Mouse (Mus musculus) brown adipose tissue, adult 24 weeks (tissue): ENCODE data around the gene Izumo1. TPM values are rescaled to one million over a fixed set of nuclear protein-coding genes. Genes with fewer than 3 reads are reported as not detected.

ENCODE experiments used
- H3K27ac ChIP-seq: fragments of 200-500 bp; replicated peaks from 2 replicates; pipeline ENCODE4 v1.5.1; 2012; ENCODE audit warnings: low read depth, mild to moderate bottlenecking, low read length
- H3K4me1 ChIP-seq: fragments of 200-500 bp; 2 replicates; pipeline ENCODE4 v1.6.1; 2012; ENCODE audit warnings: low read length, mixed read lengths; ENCODE audit not compliant: control insufficient read depth, insufficient read depth, insufficient read length
- H3K4me3 ChIP-seq: fragments of 200-500 bp; 2 replicates; pipeline ENCODE4 v1.5.1; 2012; ENCODE audit warnings: low read depth, mild to moderate bottlenecking, low read length, moderate library complexity; ENCODE audit not compliant: insufficient read depth
- polyA plus RNA-seq: library from polyadenylated mRNA; stranded (reverse); fragments of >200 nt; gene quantifications from 2 replicates; pipeline ENCODE4 v1.2.4, GENCODE M21; 2012; ENCODE audit not compliant: missing spikeins, insufficient read depth, insufficient read length

The Izumo1 gene
- 0.63 TPM in 1 of 2 replicates, not detected in the other for polyA plus RNA-seq

- H3K27ac ChIP-seq = no peak within 1 kb of the TSS
- no peaks in the 10 kb centered on the region for H3K4me1 ChIP-seq
- H3K4me3 ChIP-seq = no peak within 1 kb of the TSS
Measured at GRCm38 (mm10) chr7:45621443-45621842, at the start of gene Izumo1. Gene Izumo1, plus strand, starts transcription at chr7:45621811.

- H3K4me1 ChIP-seq = peaks cover 13% of the 10 kb centered on the region
- H3K4me3 ChIP-seq = no peak overlapping the region
- no peak overlapping the region for H3K27ac ChIP-seq
Measured at GRCm38 (mm10) chr7:45571966-45572365, 49.6 kb upstream of the Izumo1 start.

- Histone ChIP-seq H3K4me1 (peaks cover 8% of the 10 kb centered on the region), H3K27ac (no peak overlapping the region), H3K4me3 (no peak overlapping the region)
Measured at GRCm38 (mm10) chr7:45573954-45574353, 47.7 kb upstream of the Izumo1 start.

GRCm38 (mm10) chr7:45574472-45575379 lies 46.9 kb upstream of the Izumo1 start:
- no peak overlapping the region for H3K27ac ChIP-seq
- peaks cover 8% of the 10 kb centered on the region for H3K4me1 ChIP-seq
- no peak overlapping the region for H3K4me3 ChIP-seq

- Histone ChIP-seq H3K27ac (no peak overlapping the region), H3K4me3 (no peak overlapping the region), H3K4me1 (peaks cover 6% of the 10 kb centered on the region; the same call in 1 of the 2 replicates)
Measured at GRCm38 (mm10) chr7:45585923-45586322, 35.7 kb upstream of the Izumo1 start.

GRCm38 (mm10) chr7:45587631-45588592 lies 33.7 kb upstream of the Izumo1 start:
- H3K4me3 ChIP-seq = no peak overlapping the region
- H3K4me1 ChIP-seq = peaks cover 6% of the 10 kb centered on the region; the same call in 1 of the 2 replicates
- H3K27ac ChIP-seq = no peak overlapping the region

GRCm38 (mm10) chr7:45589173-45589572 lies 32.4 kb upstream of the Izumo1 start:
- H3K4me3 ChIP-seq = peak overlapping the region; percentile 33
- no peak overlapping the region for H3K27ac ChIP-seq
- H3K4me1 ChIP-seq = peaks cover 6% of the 10 kb centered on the region; the same call in 1 of the 2 replicates

- Histone ChIP-seq H3K27ac (no peak overlapping the region), H3K4me3 (no peak overlapping the region), H3K4me1 (peaks cover 6% of the 10 kb centered on the region; the same call in 1 of the 2 replicates)
Measured at GRCm38 (mm10) chr7:45589898-45590297, 31.7 kb upstream of the Izumo1 start.

GRCm38 (mm10) chr7:45590874-45591273 lies 30.7 kb upstream of the Izumo1 start:
- Histone ChIP-seq H3K4me1 (peaks cover under 1% of the 10 kb centered on the region; the same call in 1 of the 2 replicates), H3K4me3 (no peak overlapping the region), H3K27ac (no peak overlapping the region)

- Histone ChIP-seq H3K4me3 (no peak overlapping the region), H3K27ac (peak overlapping the region; percentile 51; the same call in 1 of the 2 replicates), H3K4me1 (no peaks in the 10 kb centered on the region)
Measured at GRCm38 (mm10) chr7:45591880-45592279, 29.7 kb upstream of the Izumo1 start.

- no peak overlapping the region for H3K27ac ChIP-seq
- H3K4me3 ChIP-seq = no peak overlapping the region
- H3K4me1 ChIP-seq = no peaks in the 10 kb centered on the region
Measured at GRCm38 (mm10) chr7:45593118-45593815, 28.3 kb upstream of the Izumo1 start.

- Histone ChIP-seq H3K4me3 (no peak overlapping the region), H3K4me1 (no peaks in the 10 kb centered on the region), H3K27ac (no peak overlapping the region)
Measured at GRCm38 (mm10) chr7:45595176-45595575, 26.4 kb upstream of the Izumo1 start.

GRCm38 (mm10) chr7:45596107-45596506 lies 25.5 kb upstream of the Izumo1 start:
- no peak overlapping the region for H3K4me3 ChIP-seq
- no peak overlapping the region for H3K27ac ChIP-seq

GRCm38 (mm10) chr7:45597013-45597412 lies 24.6 kb upstream of the Izumo1 start:
- Histone ChIP-seq H3K4me1 (no peaks in the 10 kb centered on the region), H3K4me3 (no peak overlapping the region)

More at GRCm38 (mm10) chr7:45596107-45596506, 25.5 kb upstream of the Izumo1 start:
- H3K4me1 ChIP-seq = no peaks in the 10 kb centered on the region

More at GRCm38 (mm10) chr7:45597013-45597412, 24.6 kb upstream of the Izumo1 start:
- no peak overlapping the region for H3K27ac ChIP-seq
